Mouse (Mus musculus) CD8-positive naive resting alpha-beta T cell, adult 57 days (primary cell): ENCODE measurements around the gene Lrrc19. TPM values are rescaled to one million over a fixed set of nuclear protein-coding genes. Genes with fewer than 3 reads are reported as not detected.

Source experiments
- total RNA-seq: library from RNA; stranded (reverse); gene quantifications from one replicate; pipeline ENCODE4 v1.2.4, GENCODE M21; 2023

Gene Lrrc19
- total RNA-seq, result not detected

DNA sequence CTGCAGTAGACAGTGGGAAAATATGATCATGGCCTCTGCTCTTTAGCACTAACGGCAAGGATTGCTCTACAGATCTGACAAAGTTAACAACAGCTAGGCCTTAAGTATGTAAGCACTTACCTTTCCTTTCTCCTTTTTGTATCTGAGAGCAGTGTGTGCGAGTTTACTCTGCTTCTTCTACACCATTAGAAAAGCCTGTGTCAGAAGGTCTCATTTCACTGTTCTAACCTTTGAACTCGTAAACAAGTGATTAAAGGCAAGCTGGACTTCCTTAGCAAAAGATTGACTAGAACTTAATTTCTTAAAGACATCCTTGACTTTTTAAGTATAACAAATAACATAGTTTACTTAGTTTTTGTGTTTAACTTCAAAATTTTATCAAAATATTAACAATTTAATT is at the start of gene Lrrc19:
Gene Lrrc19 (minus strand): TSS at position 225 of the 400 bp plus-strand sequence.

DNA sequence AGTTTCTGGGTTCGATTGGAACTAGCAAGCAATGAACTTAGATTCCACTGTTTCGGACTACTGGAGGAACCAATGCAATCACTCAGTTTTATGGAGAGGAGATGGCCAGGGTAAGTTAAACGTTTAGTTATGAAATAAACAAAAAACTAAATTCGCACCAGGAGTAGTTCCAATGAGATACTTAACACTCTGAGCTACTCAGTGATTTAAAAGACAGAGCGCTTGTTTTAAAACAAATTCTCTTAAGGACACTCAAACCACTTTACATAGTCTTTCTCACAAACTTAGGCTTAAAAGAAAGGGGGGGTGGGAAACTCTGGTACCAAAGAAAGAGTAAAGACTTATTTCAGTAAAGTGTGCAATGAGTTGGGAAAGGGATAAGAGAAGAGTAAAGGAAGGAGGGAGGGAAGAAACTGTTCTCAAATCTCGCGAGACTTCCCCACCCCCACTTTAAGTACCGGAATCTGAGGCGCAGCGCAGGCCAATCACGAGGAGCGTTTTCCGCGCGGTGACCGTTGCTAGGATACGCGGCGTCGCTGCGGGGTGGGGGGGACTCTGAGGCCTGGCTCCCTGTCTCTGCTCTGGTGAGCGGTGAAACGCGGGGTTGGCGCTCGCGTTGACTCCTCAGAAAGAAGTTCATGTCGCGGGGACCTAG is 35.8 kb downstream of the Lrrc19 start, which contains the start of gene Ift74:
Gene Ift74 (plus strand): TSS at position 520 of the 655 bp plus-strand sequence.

DNA sequence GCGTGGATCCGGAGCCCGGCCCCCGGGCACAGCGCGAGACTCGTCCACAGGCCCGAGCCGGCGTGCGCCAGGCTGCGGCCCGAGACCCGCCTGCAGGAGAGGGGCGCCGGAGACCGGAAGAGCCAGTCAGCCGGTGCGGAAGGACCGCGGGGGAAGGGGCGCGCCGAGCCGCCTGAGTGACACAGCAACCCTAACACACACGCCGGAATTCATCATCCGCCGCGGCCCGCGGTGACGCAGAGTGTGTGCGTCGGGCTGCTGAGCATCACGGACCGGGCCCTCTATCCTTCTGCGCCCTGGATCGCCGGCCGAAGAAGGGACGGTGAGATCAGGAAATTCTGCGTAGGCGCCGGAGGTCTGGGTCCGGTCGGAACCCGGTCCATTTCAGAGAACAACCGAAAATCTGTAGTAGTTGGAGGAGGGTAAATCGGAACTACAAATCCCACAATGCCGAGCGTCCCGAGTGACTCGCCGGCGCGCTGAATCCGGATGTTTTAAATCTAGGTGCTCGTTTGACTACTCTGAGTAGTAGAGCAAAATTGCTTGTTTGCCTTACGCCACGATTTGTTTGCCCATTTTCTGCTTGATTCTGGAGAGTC is 46.8 kb downstream of the Lrrc19 start, which contains the start of gene Plaa:
Gene Plaa (minus strand): TSS at position 214 of the 599 bp plus-strand sequence.

Other genes with a start within 250 kb of the Lrrc19 start
- not detected for gene Gm10306, start 93.6 kb downstream of the Lrrc19 start, total RNA-seq
- 11.4 TPM for gene Caap1, start 93.3 kb downstream of the Lrrc19 start, total RNA-seq
- 45.0 TPM for gene Plaa, start 46.9 kb downstream of the Lrrc19 start, total RNA-seq
- 2.8 TPM for gene Ift74, start 35.7 kb downstream of the Lrrc19 start, total RNA-seq
- not detected for gene Tek, start 89.1 kb upstream of the Lrrc19 start, total RNA-seq